Mouse (Mus musculus) kidney, postnatal 36 days (tissue): ENCODE data around the gene App.

ENCODE experiments used
- DNase-seq, 2 experiments: peaks; one replicate each; pipeline ENCODE4 v3.0.0; 2021 to 2022; ENCODE audit warnings: mixed read lengths in 2 of 2

Gene App

DNA sequence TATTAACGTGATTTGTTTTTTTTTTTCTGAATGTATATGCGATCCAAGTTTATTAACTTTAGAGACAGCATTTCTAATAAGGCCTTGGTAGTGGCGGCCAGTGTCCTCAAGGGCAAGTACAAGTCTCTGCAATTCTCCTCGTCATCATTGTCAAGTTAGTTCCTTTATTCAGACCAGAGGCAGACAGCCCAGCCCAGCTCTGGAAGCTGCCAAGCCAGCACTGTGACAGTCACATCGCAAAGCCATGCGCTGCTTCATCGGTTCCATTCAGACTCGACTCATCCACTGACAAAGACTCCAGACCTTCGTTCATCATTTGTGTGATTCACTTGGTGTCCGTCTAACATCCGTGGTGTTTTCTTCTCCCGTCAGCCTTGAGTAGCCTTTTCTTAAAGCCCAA is 100.9 kb downstream of the App start:
- DNase-seq: no peak

DNA sequence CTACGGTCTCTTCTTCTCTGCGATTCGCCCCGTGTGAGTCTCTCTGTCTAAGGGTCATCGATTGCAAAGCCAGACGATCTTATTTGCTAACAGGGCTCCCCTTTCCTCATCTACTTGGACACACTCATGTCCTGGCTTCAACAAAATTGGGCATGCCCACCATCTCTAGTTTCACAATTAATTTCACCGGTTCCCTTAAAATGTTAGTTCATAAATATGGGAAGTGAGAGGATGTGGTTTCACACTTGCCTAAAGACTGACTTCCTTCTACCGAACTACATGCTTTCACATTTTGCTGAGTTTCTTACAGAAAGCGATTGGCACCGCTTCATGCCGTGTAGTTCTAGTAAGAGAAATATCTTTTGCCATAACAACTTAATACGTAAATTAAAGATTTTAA is 101.8 kb downstream of the App start:
- no peak for DNase-seq

DNA sequence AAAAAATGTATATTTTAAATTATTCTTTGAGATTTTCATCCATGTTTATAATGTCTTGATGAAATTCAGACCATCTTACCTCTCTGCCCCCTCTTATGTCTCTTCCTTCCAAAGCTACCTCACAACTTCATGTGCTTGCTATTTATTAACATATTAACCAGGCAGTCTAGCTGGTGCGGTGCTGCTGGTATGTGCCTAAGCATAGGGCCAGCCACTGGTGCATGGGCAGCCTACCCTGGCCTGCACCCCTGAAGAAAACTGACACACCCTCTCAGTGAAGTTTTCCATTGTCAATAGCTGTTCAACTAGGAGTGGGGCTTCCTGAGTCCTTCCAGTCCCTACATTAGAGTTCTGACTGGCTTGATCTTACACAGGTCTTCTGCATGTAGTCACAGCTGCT is 102.3 kb downstream of the App start:
- DNase-seq: peak; percentile 53 to 71

GRCm38 (mm10) chr16:85067254-85067893 is 106.2 kb downstream of the App start:
- no peak for DNase-seq

GRCm38 (mm10) chr16:85066227-85066626 is 107.3 kb downstream of the App start:
- DNase-seq: no peak

DNA sequence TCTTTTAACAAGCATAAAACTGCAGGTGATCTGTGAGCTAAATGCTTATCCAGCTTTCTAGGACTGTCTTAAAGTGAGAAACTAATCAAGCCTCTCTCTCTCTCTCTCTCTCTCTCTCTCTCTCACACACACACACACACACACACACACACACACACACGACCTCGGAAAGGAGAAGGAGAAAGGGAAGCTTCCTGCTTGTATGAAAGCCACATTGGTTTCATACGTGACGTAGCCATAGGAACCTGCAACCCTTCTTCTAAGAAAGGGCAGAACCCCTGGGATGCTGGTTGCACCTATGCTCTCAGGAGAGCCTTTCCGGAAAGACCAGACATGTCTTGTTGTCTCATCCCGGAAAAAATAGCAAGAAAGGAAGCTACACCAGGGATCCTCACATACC is 108.8 kb downstream of the App start:
- no peak for DNase-seq

GRCm38 (mm10) chr16:85062732-85063131 is 110.8 kb downstream of the App start:
- no peak for DNase-seq

- DNase-seq: peak; percentile 12 to 59
Measured at GRCm38 (mm10) chr16:85061725-85062124, 111.8 kb downstream of the App start.

DNA sequence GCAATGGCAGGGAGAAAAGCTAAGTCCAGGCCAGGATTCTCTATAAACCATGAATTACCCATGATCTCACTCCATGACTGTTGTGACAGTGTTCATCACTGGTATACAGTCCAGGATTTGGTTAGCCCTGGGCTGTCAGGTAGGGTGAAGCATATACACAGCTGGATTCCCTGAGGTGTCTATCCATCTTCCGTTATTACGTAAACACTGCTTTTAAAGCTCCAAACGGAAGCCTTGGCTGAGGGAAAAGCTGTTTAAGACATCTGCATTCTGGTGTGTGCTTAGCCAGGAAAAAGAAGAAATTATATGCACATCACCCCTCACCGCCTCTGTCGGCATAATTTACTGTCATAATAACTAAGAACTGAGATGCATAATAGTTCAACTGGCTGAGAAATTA is 115.4 kb downstream of the App start:
- no peak for DNase-seq

GRCm38 (mm10) chr16:85056212-85056611 is 117.4 kb downstream of the App start:
- no peak for DNase-seq

GRCm38 (mm10) chr16:85053996-85054395 is 119.6 kb downstream of the App start:
- DNase-seq: no peak

DNA sequence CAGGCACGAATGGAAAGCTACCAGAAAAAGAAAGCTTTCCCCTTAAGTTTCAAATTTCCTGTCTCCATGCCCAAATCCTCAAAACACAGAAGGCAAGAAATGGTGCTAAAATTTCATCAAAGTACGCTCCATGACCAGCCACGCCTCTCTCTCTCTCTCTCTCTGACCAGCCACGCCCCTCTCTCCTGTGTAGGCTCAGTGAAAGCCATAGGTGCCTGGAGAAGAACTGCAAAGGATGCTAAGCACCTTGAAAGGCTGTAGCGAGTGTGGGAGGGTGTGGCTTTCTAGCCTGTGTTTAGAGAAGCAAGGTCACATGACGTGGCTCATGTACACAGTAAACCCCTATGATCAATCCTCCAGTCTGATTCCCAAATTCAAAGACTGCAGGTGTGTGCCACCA is 126.3 kb downstream of the App start:
- DNase-seq: no peak

DNA sequence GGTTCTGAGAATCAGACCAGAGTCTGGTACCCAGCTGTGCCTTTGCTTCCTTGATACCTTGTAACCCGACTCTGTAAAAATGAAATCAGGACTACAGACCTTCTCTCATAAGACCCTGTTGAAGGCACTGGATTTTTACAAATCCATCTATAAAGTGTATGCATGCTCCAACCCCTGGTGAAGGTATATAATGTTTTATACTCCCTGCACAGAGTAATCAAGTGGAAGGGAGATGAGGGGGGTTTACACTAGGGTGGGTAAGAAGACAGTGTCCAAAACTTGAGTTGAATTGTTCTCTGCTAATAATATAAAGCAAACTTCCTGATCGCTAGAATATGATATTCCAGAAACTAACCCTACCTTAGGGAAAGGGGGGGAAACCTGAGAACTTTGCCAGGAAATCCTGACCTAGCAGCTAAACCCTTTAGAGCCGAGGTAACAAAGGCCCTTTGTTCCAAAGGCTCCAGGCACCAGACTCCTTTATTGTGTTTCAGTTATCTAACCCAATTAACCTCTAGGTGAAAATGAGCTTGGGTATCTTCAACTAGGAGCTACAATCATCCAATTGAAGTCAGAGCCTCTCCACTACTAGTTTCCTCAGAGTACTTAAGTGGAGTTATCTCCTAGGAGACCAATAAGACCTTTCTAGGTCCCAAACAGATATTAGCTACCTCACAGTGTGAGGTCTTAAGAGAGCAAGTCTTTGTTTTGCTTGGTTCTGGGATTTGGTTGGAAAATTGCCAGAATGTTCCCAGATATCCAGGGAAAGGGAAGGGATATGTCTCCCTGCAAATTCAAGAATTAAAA is 132.2 kb downstream of the App start:
- DNase-seq: no peak

DNA sequence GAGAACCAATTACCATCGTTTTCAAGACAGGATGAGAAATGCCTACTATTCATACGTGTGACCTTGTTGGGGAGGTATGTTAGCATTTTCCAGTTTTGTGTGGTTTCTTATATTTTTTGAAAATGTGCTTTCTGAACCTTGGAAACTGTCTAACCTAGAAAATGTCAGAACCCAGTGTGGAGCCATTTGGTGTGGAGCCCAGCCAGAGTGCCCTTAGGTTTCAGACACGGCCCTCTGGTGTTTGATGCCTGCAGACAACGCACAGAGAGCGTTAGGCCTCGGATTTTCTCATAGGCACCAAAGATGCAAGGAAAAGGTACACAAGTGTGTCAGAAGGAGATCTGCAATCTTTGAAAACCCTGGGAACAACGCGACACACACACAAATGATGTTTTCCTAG is 134.8 kb downstream of the App start:
- DNase-seq: no peak

DNA sequence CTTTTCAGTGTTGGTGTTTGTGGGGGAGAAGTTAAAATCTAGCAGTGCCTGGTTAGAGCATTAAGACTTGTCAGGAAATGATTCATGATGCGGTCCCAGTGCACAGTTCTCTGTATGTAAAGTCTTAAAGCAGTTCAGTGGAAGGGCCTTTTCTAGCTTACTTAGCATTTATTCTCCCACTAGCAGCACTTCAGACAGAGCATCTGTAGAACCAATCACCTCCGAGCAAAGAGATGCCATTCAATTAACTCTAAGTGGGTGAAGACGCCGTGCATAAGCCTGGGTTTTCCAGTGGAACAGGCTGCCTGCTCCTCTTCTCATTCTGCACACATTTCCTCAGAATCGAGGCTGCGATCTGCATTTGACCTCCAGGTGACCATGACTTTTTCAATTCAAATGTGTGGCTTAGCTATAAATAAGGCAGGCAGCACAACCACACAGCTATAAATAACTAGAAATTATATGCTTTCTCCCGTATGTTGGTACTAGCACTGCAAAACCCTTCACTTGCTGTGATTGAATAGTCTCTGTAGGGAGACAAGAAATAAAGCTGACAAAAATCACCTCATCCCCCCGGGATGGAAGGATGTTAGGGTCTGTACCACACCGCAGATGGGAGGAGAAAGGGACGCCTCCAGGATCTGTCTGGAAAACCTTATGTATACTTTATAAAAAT is 135.5 kb downstream of the App start:
- no peak for DNase-seq

DNA sequence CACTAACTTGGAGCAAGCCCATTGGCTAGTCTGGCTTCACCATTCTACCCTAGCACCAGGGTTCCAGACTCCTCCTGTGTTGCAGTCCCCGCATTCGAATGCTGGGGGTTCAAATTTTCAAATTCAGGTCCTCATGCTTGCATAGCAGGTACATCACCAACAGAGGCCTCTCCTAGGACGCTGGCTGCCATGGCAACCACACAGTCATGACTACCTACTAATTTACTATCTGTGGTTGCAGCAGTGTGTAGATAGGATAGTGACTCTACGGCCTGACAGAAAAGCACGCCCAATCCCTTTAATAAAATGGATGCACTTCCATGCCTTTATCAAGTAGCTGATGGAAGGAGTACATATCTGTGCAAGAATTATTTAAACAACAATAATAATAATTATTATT is 137.8 kb downstream of the App start:
- DNase-seq: no peak

DNA sequence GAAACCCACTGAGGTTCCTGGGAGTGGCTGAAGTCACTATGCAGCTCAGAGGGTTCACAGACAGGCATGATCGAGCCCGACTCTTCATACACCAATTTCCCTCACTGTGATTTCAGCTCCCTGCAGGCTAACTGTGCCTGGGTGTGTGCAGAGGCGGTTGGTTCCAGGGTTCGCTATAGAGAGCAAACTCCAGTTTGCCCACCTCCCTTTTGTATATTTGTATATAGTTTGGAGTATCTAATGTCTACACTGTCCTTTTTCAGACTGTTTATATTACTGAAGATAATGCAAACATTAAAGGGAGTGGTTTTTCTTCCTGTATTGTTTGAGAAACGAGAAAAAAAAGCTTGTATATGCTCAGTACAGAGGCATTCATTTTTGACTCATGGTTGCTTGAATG is 139.8 kb downstream of the App start:
- DNase-seq: no peak

- no peak for DNase-seq
Measured at GRCm38 (mm10) chr16:85030810-85031209, 142.8 kb downstream of the App start.

- DNase-seq: peak; percentile 33 to 44
Measured at GRCm38 (mm10) chr16:85028396-85028795, 145.2 kb downstream of the App start.

- no peak for DNase-seq
Measured at GRCm38 (mm10) chr16:85024706-85025105, 148.9 kb downstream of the App start.

DNA sequence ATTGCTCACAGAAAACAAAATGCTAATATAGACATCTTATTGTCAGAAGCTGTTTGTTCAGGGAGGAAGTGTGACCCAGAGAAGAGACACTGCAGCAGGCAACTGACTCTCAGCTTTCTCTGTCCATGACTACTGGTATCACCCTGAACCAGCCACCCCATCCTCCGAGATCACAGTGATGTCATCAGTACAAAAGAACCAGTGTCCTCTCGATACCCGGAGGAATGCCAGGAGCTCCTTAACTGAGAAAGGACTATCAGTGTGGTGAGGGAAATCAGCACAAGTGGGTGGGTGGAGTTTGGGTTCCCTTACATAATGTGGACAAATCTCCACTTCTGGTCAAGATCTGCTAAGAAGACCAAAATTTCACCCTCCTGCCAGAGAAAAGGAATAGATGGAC is 150.5 kb downstream of the App start:
- peak in 1 of 2 experiments; percentile 18 for DNase-seq

- peak; percentile 56 to 76 for DNase-seq
Measured at GRCm38 (mm10) chr16:85020696-85021323, 152.8 kb downstream of the App start.

DNA sequence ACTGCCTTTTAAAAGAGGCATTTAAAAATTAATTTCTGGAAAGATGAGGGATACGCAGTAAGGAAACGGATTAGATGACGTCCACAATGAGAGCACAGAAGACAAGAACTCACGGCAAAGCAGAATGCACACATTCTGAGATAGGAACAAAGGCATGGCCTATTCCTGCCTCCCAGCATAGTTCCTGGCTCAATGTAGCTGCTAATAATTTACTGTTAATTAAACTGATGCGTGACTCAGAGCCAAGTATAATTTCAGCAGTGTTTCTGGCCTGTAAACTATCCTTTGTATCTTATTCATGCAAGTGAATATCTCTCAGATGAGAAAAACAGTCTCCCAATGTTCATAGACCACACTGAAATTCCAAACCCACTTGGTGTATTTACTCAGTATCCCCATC is 154.3 kb downstream of the App start:
- DNase-seq: peak in 1 of 2 experiments; percentile 13
